Mouse (Mus musculus) retina, embryonic 14.5 days (tissue): ENCODE measurements around the gene Zfp866.

Source experiments
- DNase-seq: peaks from one replicate; pipeline ENCODE4 v3.0.0-alpha.2; 2015; ENCODE audit warnings: low spot score

Gene Zfp866

GRCm38 (mm10) chr8:69716403-69717231 lies 74.4 kb downstream of the Zfp866 start:
- DNase-seq, result peak; percentile 98

DNA sequence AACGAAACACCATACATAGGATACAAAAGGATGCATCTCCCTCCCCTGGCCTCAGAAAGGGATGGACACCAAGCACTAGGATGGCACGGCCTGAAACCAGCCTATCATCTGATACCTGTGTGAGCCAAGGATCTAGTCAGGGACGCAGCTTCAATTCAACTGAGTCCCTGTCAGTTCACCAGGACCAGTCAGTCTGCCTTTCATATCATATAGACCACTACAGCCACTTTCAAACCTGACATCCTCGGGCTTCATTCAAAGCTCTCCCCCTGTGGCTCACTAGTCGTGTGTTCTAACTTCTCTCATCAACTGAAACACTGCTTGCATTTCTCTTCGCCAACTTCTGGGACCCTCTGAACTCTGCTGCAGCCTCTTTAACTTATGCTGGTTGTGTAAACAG lies 75.6 kb downstream of the Zfp866 start:
- DNase-seq, result no peak

DNA sequence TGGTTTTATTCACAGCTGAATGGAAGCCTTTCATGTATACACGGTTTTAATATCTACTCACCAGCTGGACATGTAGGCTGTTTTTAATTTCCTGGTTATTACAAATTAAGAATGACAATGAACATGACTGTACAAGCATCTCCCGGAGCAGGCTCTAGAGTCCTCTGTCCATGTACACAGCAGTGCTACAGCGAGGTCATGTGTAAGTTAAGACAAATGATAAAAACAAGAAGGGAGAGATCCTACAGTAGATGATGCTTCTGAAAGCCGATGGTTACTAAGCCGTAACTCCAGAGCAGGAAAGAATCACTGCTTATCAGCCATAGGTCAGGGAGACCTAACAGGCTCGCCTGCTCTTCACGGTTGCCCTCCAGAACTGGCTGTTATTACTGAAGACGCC lies 77.5 kb downstream of the Zfp866 start:
- DNase-seq, result no peak
